Mouse (Mus musculus) T-helper 2 cell (primary cell): ENCODE results near the gene Bmpr1a.
"Not testable (repeated sequence)": the region's sequence is repeated elsewhere in the genome, so short reads cannot be mapped to it uniquely, and the experiment has no call there.

Experiments used
- in situ Hi-C: fragments of 300-600 bp; cut with MboI, MseI; formaldehyde crosslinking; loops from one replicate; pipeline ENCODE4 v1.15.1; 2025; ENCODE audit warnings: high pct_unique_total_duplicates

The Bmpr1a gene

DNA sequence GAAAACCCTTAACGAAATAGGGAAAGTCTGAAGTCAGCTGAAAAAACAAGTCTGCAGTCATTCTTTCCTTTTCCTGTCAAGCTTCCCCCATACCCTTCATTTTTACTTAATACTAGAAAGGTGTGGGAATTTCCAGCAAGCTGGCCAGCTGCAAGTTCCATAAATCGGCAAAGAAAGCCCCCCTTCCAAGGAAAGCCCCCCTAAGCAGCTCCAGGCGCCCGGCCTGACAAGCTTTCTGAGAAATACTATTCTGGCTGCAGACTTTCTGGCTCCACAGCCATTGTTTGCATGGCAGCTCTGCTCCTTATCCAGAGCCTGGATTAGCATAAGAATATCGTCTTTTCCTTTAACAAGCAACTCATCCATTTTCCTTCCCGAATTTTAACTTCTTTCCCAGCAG is 49.5 kb downstream of the Bmpr1a start:
- in situ Hi-C loops: loop anchor here (25.0 kb wide), 1 partner anchor 1691 kb away; no protein-coding TSS in a partner anchor

DNA sequence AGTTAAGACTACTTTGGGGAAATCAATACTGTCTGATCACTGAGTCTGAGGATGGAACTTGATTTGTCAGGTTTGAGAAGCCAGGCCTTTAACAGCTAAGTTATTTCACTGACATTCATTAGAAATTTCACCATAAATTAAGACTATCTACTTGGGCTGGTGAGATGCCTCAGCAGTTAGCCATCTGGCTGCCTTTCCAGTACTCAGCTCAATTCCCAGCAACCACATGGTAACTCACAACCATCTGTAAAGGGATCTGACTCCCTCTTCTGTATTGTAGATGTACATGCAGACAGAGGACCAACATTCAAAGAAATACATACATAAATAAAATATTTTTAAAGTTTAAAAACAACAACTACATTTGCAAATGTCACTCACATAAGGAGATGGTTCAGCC is 51.3 kb downstream of the Bmpr1a start:
- in situ Hi-C loops: loop anchor here (25.0 kb wide), 1 partner anchor 1690 kb away; no protein-coding TSS in a partner anchor

DNA sequence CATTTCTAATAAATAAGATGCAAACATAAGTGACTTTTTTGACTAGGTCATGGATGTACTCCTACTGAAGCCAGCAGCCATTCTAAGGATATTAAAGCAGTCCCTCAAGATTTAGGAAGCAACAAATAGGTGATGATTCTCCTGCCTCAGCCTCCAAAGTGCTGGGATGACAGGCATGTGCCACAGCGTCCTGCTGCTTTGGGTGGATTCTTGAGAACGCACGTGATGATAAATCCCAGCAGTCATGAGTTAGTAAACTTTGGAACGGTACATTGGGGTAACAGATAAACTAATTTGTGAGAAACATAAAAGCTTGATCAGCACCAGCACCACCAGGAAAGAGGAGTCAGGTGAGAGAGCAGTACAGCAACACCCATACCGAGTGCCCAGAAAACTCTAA is 52.7 kb downstream of the Bmpr1a start:
- in situ Hi-C loops: loop anchor here (25.0 kb wide), 1 partner anchor 1688 kb away; no protein-coding TSS in a partner anchor

GRCm38 (mm10) chr14:34449807-34450206 is 53.3 kb downstream of the Bmpr1a start:
- in situ Hi-C loops: loop anchor here (25.0 kb wide), 1 partner anchor 1688 kb away; no protein-coding TSS in a partner anchor

- in situ Hi-C loops: no loop called here
Measured at GRCm38 (mm10) chr14:34448398-34448797, 54.7 kb downstream of the Bmpr1a start.

DNA sequence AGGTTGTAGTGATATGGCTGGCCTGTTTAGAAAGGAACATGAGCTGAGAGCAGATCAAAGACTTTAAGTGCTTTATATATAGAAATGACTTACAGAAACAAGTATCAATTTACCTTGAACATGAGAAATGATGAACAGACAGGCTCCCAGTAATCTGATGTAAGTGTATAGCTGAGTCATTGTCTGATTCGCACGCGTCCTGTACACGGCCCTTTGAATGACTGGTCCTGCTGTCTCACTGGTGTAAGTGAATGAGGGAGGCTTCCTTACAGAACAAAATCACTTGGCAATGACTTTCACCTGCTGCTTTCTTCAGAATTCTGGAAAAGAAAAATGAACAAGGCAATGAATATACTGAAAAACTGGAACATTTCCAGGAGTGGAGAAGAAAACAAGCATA is 55.5 kb downstream of the Bmpr1a start:
- in situ Hi-C loops: no loop called here

GRCm38 (mm10) chr14:34446624-34447023 is 56.5 kb downstream of the Bmpr1a start:
- in situ Hi-C loops: no loop called here

DNA sequence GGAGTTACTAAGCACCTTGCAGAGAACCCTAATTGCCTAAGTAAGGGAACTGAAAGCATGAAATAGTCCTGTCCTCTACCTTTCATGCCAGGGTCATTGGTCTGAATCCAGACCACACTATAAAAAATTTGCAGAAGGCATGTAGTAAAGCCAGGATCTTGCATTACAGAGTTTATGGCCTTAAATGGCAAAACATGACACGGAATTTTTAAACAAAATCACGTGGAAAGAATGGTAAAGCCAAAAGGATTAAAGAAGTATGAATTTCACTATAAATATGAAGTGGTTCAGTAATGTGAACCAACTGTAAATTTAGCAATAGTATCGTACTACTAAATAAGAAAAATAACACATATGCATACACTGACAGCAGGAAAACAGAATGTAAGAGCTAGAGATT is 57.8 kb downstream of the Bmpr1a start:
- in situ Hi-C loops: no loop called here

- in situ Hi-C loops: no loop called here
Measured at GRCm38 (mm10) chr14:34444924-34445323, 58.2 kb downstream of the Bmpr1a start.

GRCm38 (mm10) chr14:34444368-34444767 is 58.8 kb downstream of the Bmpr1a start:
- in situ Hi-C loops: no loop called here

DNA sequence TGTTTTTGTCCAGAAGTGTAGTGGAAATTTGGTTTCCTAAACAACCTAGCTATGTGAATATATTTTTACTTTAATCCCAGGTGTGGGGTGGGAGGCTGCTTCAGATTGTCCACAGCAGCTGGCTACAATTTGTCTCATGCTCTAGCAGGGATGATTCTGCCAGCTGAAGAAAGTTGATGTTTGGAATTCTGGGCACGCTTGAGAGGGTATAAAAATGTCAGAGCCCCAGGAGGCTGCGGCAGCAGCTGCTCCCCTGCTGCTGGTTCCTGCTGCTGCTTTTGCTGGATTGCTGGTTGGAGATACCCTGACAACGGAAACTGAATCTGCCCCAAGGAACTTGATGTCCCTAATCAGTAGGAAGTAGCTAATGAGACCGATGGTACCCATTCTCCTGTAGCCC is 60.6 kb downstream of the Bmpr1a start:
- in situ Hi-C loops: no loop called here

DNA sequence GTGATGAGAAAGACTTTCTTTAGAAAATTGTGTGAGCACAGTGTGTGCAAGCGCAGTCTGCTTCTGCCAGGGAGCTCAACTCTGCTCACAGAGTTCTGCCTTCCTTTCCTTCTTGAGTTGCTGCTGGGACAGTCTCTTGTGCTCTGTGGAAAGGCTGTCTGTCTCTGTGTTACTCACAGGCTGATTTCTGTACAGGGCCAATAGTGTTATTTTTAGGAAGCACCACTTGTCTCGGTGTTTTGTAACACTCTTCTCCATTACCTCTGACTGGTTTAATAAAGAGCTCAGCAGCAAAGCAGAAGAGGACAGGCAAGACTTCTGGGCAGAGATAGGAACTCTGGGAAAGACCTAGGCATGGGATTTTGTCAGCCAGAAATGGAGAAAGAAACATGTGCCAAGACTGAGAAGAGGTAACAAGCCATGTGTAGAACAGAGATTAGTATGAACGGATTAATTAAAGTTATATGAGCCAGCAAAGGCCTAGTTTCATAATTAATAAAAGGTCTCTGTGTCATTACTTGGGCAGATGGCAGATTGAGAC is 62.5 kb downstream of the Bmpr1a start:
- in situ Hi-C loops: no loop called here

DNA sequence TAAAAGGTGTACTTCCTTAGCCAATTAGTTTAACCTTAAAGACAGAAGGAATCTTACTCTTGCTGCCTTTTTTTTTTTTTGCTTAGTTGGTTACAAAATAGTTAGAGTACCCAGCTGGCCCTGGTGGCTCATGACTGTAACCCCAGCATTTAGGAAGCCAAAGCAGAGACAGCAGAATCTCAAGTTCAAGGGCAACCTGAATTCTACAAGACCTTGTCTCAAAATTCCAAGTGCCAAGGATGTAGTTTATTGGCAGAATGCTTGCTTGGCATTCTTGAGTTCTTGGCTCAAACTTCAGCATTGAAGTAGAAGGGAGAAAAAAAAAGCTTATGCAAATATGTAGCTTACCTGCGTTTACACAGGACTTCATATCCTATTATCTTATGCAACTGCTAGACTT is 74.1 kb downstream of the Bmpr1a start:
- in situ Hi-C loops: no loop called here

GRCm38 (mm10) chr14:34428274-34428673 is 74.9 kb downstream of the Bmpr1a start:
- in situ Hi-C loops: no loop called here

DNA sequence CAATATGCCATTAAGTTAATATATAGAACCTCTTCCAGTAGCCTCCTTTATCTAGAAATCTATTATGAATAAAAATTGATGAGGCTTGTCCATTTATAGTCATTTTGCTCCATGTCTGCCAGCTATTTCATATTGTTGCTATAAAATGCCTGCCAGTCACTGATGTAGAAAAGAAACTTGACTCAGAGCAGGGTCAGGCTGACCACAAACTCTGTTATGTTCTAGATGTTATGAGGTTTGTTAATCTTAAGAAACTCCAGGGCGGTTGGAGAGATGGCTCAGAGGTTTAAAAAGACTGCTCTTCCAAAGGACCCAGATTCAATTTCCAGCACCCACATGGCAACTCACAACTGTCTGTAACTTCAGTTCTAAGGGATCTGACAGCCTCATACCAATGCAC is 82.1 kb downstream of the Bmpr1a start:
- in situ Hi-C loops: no loop called here

- in situ Hi-C loops: no loop called here
Measured at GRCm38 (mm10) chr14:34417501-34417900, 85.6 kb downstream of the Bmpr1a start.

GRCm38 (mm10) chr14:34416946-34417345 is 86.2 kb downstream of the Bmpr1a start:
- in situ Hi-C loops: not testable (repeated sequence)

- in situ Hi-C loops: no loop called here
Measured at GRCm38 (mm10) chr14:34412164-34412896, 90.8 kb downstream of the Bmpr1a start.

- in situ Hi-C loops: no loop called here
Measured at GRCm38 (mm10) chr14:34410716-34411115, 92.4 kb downstream of the Bmpr1a start.

- in situ Hi-C loops: loop anchor here (5.0 kb wide), 1 partner anchor 321 kb away; no protein-coding TSS in a partner anchor
Measured at GRCm38 (mm10) chr14:34403424-34403823, 99.7 kb downstream of the Bmpr1a start.

DNA sequence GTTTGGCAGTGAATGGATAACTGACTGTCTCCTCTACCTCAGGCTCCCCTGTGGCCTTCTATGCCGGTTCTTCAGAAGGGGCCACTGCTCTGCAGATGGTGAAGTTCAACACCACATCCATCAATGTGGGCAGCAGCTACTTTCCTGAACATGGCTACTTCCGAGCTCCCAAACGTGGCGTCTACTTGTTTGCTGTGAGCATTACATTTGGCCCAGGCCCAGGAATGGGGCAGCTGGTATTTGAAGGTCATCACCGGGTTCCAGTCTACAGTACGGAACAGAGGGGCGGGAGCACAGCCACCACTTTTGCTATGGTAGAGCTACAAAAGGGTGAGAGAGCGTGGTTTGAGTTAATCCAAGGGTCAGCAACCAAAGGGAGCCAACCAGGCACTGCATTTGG is 100.3 kb downstream of the Bmpr1a start:
- in situ Hi-C loops: loop anchor here (5.0 kb wide), 1 partner anchor 321 kb away; no protein-coding TSS in a partner anchor

DNA sequence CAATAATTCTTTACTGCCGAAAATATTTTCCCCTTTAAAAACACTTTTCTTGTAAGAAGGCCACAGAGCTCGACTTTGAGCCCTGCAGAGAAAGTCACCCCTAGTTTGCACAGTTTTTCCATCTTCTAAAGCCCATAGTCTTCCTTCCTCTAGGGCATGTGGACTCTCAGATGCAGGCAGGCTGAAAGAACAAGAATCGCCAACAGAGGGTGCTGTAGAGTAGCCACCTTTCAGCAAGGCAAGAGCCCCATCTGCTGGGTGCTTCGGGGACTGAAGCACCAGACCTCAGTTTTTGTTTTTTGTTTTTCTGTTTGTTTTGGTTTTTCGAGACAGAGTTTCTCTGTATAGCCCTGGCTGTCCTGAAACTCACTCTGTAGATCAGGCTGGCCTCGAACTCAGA is 102.0 kb downstream of the Bmpr1a start:
- in situ Hi-C loops: loop anchor here (5.0 kb wide), 1 partner anchor 319 kb away; no protein-coding TSS in a partner anchor

GRCm38 (mm10) chr14:34400021-34400420 is 103.1 kb downstream of the Bmpr1a start:
- in situ Hi-C loops: loop anchor here (5.0 kb wide), 1 partner anchor 318 kb away; no protein-coding TSS in a partner anchor
